Mouse (Mus musculus) hindbrain, embryonic 12.5 days (tissue): ENCODE measurements at regions not wholly inside any gene's neighbourhood (a gene's known extent, or its start where the extent isn't known, plus 50 kb on each side); places are given as distances from the start of the nearest gene placed in this dataset.

Source experiments
- ATAC-seq: fragments of 200-750 bp; cut with Nextera tagmentation; 2 replicates; pipeline ENCODE4 v1.8.0; 2017; ENCODE audit warnings: moderate TSS enrichment; ENCODE audit not compliant: low FRiP score
- H3K27ac ChIP-seq: fragments of 300-500 bp; sonication (generic); 2 replicates; pipeline ENCODE4 v1.5.1; 2016; ENCODE audit warnings: mild to moderate bottlenecking
- H3K27me3 ChIP-seq: fragments of 300-500 bp; sonication (generic); 2 replicates; pipeline ENCODE4 v1.6.1; 2016; ENCODE audit warnings: mild to moderate bottlenecking
- H3K36me3 ChIP-seq: fragments of 300-500 bp; sonication (generic); 2 replicates; pipeline ENCODE4 v1.6.1; 2016; ENCODE audit warnings: mild to moderate bottlenecking
- H3K4me1 ChIP-seq: fragments of 300-500 bp; sonication (generic); 2 replicates; pipeline ENCODE4 v1.6.1; 2016
- H3K4me2 ChIP-seq: fragments of 300-500 bp; sonication (generic); replicated peaks from 2 replicates; pipeline ENCODE4 v1.6.1; 2016; ENCODE audit warnings: mild to moderate bottlenecking
- H3K4me3 ChIP-seq: fragments of 300-500 bp; sonication (generic); 2 replicates; pipeline ENCODE4 v1.5.1; 2016; ENCODE audit warnings: mild to moderate bottlenecking
- H3K9ac ChIP-seq: fragments of 300-500 bp; sonication (generic); 2 replicates; pipeline ENCODE4 v1.6.1; 2016; ENCODE audit warnings: mild to moderate bottlenecking, moderate library complexity
- H3K9me3 ChIP-seq: fragments of 300-500 bp; sonication (generic); replicated peaks from 2 replicates; pipeline ENCODE4 v1.6.1; 2016; ENCODE audit warnings: mild to moderate bottlenecking
- WGBS: fragments of 180-500 bp; shearing (Covaris S2); methylation state at CpG from one replicate; pipeline ENCODE4 v1.1.7; 2016; 5-methylcytosine and 5-hydroxymethylcytosine counted together

DNA sequence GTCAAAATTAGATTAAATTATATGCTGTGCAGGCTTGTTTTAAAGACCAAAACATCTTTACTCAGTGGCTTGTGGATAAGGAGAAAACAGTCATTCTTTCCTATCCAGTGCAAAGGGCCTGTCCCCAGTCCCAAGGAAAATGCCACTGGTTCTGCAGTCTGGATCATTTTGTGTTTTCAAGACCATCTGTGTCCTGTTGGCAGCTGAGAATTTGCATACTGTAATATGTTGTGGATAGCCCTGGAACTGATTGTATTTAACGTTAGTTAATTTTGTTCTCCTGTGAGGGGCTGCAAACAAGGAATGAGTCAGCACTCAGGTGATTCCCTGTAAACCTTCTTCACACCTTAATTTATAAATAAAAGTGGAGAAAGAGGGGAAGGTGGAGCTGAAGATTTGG lies 217.9 kb upstream of the B430305J03Rik start:
- Histone ChIP-seq H3K4me3 (no peak overlapping the region), H3K9me3 (no peaks in the 10 kb centered on the region), H3K36me3 (no peaks in the 10 kb centered on the region), H3K4me2 (no peak overlapping the region), H3K4me1 (no peaks in the 10 kb centered on the region), H3K9ac (no peak overlapping the region), H3K27me3 (no peaks in the 10 kb centered on the region), H3K27ac (no peak overlapping the region)
- WGBS = 62% methylated on average over 1 of the region's 1 CpGs
- no peak for ATAC-seq

DNA sequence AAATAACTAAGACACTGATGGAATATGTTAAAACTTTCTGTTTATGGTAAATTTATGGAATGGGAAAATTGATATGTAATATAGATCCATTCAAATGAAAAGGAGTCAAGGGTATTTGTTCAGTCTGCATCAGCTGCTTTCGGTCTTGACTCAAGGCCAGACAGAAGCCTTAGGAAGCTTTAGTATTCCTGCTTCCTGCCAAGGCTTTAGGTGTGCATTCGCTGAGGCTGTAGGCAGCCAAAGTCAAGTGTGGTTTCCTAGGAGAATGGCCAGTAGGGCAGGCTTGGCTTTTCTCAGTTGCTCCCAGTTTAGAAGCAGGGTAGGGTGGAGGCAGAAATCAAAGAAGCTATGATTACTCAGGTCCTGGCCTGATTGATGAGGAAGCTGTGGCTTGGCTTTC lies 217.2 kb upstream of the B430305J03Rik start:
- ATAC-seq = no peak
- WGBS = 85% methylated on average over 2 of the region's 2 CpGs
- Histone ChIP-seq H3K4me1 (no peaks in the 10 kb centered on the region), H3K9me3 (no peaks in the 10 kb centered on the region), H3K4me2 (no peak overlapping the region), H3K27ac (no peak overlapping the region), H3K27me3 (no peaks in the 10 kb centered on the region), H3K36me3 (no peaks in the 10 kb centered on the region), H3K4me3 (no peak overlapping the region), H3K9ac (no peak overlapping the region)

GRCm38 (mm10) chr3:61580252-61580651 lies 214.5 kb upstream of the B430305J03Rik start:
- Histone ChIP-seq H3K4me3 (no peak overlapping the region), H3K4me2 (no peak overlapping the region), H3K9ac (no peak overlapping the region), H3K9me3 (no peaks in the 10 kb centered on the region), H3K4me1 (no peaks in the 10 kb centered on the region), H3K27ac (no peak overlapping the region), H3K27me3 (no peaks in the 10 kb centered on the region), H3K36me3 (no peaks in the 10 kb centered on the region)
- ATAC-seq = no peak
- WGBS = 79% methylated on average over 3 of the region's 3 CpGs

DNA sequence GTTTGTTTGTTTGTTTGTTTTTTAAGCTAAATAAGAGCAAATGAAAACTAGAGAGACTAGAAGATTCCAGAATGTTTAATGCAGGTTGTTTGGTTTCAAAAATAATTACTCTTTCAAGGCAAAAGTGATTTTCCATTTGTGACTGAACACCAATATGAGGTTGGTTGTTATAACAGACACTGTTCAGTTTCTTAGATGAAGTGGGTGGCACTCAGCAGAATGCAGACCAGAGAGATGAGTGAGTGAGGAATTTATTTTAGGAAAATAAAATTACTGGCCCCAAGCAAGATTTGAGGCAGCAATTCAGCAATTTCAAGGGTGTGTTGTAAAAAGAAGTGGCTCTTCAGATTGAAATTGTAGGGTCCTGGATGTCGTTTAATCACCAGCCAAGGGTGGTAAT lies 171.4 kb upstream of the B430305J03Rik start:
- no peak overlapping the region for H3K9ac ChIP-seq
- H3K27me3 ChIP-seq = no peaks in the 10 kb centered on the region
- no peaks in the 10 kb centered on the region for H3K9me3 ChIP-seq
- no peak overlapping the region for H3K4me2 ChIP-seq
- no peaks in the 10 kb centered on the region for H3K36me3 ChIP-seq
- H3K4me1 ChIP-seq = no peaks in the 10 kb centered on the region
- no peak for ATAC-seq
- WGBS = 72% methylated on average over 1 of the region's 1 CpGs
- H3K4me3 ChIP-seq = no peak overlapping the region
- no peak overlapping the region for H3K27ac ChIP-seq

DNA sequence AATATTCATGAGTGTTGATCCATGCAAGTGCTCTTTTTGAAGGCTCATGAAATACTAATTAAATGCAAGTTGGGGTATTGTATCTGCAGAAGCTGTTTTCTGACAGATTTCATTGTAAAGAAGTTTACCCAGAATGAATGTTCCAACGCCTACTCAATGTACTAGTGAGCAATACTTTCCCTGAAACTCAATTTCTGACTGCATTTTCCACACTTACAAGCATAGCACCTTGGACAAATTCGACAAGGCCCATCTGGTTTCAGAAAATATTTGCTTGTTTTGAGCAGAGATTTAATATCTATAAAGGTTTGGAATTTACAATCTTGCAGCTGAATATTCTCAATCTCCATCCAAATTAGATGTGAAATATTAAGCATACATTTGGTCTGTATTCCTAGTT lies 170.0 kb upstream of the B430305J03Rik start:
- Histone ChIP-seq H3K4me3 (no peak overlapping the region), H3K9me3 (no peaks in the 10 kb centered on the region), H3K9ac (no peak overlapping the region), H3K27me3 (no peaks in the 10 kb centered on the region), H3K4me2 (no peak overlapping the region), H3K27ac (no peak overlapping the region), H3K36me3 (no peaks in the 10 kb centered on the region), H3K4me1 (no peaks in the 10 kb centered on the region)
- no peak for ATAC-seq
- 67% methylated on average over 2 of the region's 2 CpGs for WGBS

DNA sequence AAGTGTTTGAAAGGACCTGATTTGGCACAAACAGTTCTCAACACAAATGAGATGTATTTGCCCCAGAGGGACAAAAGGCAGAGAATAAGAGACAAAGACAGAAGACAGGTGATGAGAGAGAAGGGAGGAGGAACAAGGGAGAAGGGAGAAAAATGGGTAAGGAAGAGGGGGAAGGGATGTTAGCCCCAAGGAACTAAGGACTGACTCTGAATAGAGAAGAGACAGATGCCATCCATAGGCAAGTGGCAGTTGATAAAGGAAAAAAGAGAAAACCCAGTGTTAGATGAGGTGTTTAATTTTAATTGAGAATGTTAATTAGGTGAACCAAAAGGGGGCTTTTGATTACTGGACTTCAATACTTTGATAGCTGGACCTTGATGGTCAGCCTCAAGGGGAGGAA lies 137.4 kb upstream of the B430305J03Rik start:
- Histone ChIP-seq H3K27ac (no peak overlapping the region), H3K4me2 (no peak overlapping the region), H3K4me3 (no peak overlapping the region), H3K9ac (no peak overlapping the region), H3K36me3 (no peaks in the 10 kb centered on the region), H3K4me1 (no peaks in the 10 kb centered on the region), H3K27me3 (no peaks in the 10 kb centered on the region), H3K9me3 (no peaks in the 10 kb centered on the region)
- no peak for ATAC-seq

DNA sequence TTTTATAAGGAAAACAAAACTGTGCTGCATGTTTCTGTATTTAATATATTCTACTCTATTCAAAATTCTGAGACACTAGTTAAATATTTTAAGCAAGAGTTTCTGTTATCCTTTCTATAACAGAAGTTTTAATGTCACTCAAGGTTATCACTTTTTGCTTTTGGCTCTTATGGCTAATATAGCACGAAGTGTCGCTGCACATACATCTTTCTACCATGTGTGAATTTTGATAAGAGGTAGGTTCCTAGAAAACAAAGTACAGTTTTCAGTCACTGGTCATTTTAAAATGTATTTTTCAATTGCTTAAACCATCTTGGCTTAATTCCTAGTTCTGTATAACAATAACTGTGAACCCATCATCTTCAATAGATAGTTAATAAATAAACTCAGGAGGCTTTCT lies 129.1 kb upstream of the B430305J03Rik start:
- no peak overlapping the region for H3K9ac ChIP-seq
- no peaks in the 10 kb centered on the region for H3K27me3 ChIP-seq
- no peak overlapping the region for H3K4me2 ChIP-seq
- no peak overlapping the region for H3K4me3 ChIP-seq
- no peak overlapping the region for H3K27ac ChIP-seq
- no peaks in the 10 kb centered on the region for H3K36me3 ChIP-seq
- H3K9me3 ChIP-seq = no peaks in the 10 kb centered on the region
- WGBS = 85% methylated on average over 2 of the region's 2 CpGs
- no peak for ATAC-seq
- no peaks in the 10 kb centered on the region for H3K4me1 ChIP-seq

DNA sequence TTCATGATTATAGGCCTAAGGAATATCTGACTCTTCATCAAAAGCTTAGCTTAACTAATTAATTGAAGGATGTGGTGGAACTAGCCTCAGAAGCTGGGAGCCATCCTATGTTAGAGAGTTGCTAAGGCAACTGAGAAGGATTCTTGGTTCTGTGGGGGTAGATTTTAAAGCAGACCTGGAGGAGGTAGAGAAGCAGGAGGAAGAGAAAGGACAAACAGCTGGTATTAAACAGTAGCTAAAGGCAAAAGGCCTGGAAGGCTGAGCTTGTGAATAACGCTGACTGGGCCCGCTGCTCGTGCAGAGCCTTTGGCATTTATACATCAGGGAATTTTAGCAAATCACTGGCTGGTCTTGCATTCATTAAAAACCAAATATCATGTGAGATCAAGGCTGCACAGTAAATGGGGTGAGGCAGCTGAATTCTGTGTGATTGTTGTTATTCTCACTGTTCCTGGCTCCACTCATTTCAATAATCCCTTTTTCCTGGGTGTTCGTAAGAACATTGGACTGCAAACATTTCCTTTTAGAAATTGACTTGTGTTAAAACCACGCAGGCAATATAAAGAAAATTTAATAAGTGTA lies 121.1 kb upstream of the B430305J03Rik start:
- no peaks in the 10 kb centered on the region for H3K27me3 ChIP-seq
- H3K9ac ChIP-seq = no peak overlapping the region
- H3K4me1 ChIP-seq = no peaks in the 10 kb centered on the region
- H3K9me3 ChIP-seq = no peaks in the 10 kb centered on the region
- no peaks in the 10 kb centered on the region for H3K36me3 ChIP-seq
- ATAC-seq = no peak
- 77% methylated on average over 5 of the region's 5 CpGs for WGBS
- H3K27ac ChIP-seq = no peak overlapping the region
- H3K4me2 ChIP-seq = no peak overlapping the region
- H3K4me3 ChIP-seq = no peak overlapping the region

DNA sequence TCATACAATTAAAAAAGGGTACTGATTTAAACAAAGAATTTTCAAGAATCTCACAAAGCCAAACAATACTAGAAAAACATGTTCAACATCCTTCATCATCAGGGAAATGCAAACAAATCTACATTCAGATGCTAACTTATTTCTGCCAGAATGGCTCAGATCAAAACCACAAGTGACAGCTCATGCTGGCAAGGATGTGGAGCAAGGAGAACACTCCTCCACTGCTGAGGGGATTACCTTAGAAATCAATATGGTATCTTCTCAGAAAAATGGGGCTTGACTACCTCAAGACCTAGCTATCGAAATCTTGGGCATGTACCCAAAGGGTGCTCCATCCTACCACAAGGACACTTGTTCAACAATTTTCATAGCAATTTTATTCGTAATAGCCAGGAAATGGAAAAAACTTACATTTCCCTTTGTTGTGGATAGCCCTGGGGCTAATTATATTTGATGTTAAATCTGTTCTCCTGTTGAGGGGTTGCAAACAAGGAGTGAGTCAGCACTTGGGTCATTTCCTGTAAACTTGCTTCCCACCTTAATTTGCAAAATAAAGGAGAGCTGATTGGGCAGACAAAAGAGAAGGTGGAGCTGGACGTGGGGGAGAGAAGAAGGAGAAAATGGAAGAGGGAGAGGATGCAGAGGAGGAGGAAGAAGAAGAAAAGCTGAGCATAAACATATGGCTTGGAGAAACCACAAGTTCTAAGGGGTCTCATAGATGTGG lies 113.3 kb upstream of the B430305J03Rik start:
- Histone ChIP-seq H3K27me3 (no peaks in the 10 kb centered on the region), H3K4me2 (no peak overlapping the region), H3K27ac (no peak overlapping the region), H3K36me3 (no peaks in the 10 kb centered on the region), H3K9me3 (no peaks in the 10 kb centered on the region), H3K9ac (no peak overlapping the region), H3K4me1 (no peaks in the 10 kb centered on the region), H3K4me3 (no peak overlapping the region)
- 62% methylated on average over 3 of the region's 3 CpGs for WGBS
- ATAC-seq = no peak

DNA sequence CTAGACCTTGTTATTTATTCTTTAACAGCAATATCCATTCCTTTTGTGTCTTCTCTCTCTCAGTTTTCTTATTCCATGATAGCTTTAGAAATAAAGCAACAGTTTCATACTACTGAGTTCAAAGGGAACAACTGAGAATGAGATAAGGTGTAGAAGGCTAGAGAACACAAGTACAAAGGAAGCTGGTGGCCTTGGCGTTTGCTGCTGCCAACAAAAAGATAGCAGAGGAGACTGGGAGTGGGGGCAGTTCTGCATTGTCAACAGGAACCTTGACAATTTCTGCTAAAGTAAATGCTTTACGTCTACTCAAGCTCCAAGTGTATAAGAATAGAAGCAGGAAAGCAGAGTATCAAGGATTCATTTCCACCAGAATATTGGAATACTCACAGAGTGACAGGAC lies 109.3 kb upstream of the B430305J03Rik start:
- H3K4me2 ChIP-seq = no peak overlapping the region
- H3K9me3 ChIP-seq = no peaks in the 10 kb centered on the region
- no peak overlapping the region for H3K27ac ChIP-seq
- no peak for ATAC-seq
- WGBS = 66% methylated on average over 2 of the region's 2 CpGs
- H3K4me1 ChIP-seq = no peaks in the 10 kb centered on the region
- no peak overlapping the region for H3K4me3 ChIP-seq
- H3K9ac ChIP-seq = no peak overlapping the region
- H3K27me3 ChIP-seq = no peaks in the 10 kb centered on the region
- H3K36me3 ChIP-seq = no peaks in the 10 kb centered on the region

GRCm38 (mm10) chr3:61467158-61467557 lies 101.4 kb upstream of the B430305J03Rik start:
- Histone ChIP-seq H3K36me3 (no peaks in the 10 kb centered on the region), H3K4me2 (no peak overlapping the region), H3K4me3 (no peak overlapping the region), H3K27ac (no peak overlapping the region), H3K9ac (no peak overlapping the region), H3K4me1 (no peaks in the 10 kb centered on the region), H3K9me3 (no peaks in the 10 kb centered on the region), H3K27me3 (no peaks in the 10 kb centered on the region)
- 33% methylated on average over 3 of the region's 3 CpGs for WGBS
- peak; percentile 54; the same call in 1 of the 2 replicates for ATAC-seq

GRCm38 (mm10) chr3:61466641-61467040 lies 100.9 kb upstream of the B430305J03Rik start:
- ATAC-seq = no peak
- Histone ChIP-seq H3K27me3 (no peaks in the 10 kb centered on the region), H3K9ac (no peak overlapping the region), H3K9me3 (no peaks in the 10 kb centered on the region), H3K4me1 (no peaks in the 10 kb centered on the region), H3K4me3 (no peak overlapping the region), H3K27ac (no peak overlapping the region), H3K4me2 (no peak overlapping the region), H3K36me3 (no peaks in the 10 kb centered on the region)
- WGBS = 86% methylated on average over 2 of the region's 2 CpGs

GRCm38 (mm10) chr3:61460076-61460475 lies 94.3 kb upstream of the B430305J03Rik start:
- Histone ChIP-seq H3K36me3 (no peaks in the 10 kb centered on the region), H3K4me2 (no peak overlapping the region), H3K27me3 (no peaks in the 10 kb centered on the region), H3K27ac (no peak overlapping the region), H3K4me3 (no peak overlapping the region), H3K4me1 (no peaks in the 10 kb centered on the region), H3K9ac (no peak overlapping the region), H3K9me3 (no peaks in the 10 kb centered on the region)
- ATAC-seq = no peak
